Mouse (Mus musculus): ENCODE measurements around the gene Bco2. TPM values are rescaled to one million over a fixed set of nuclear protein-coding genes. Genes with fewer than 3 reads are reported as not detected.
A peak's percentile ranks its signal among the peaks of the same experiment; 100 is the strongest.

Bco2 gene
- 4.5 and 4.8 TPM in 2 replicates for total RNA-seq (2021)
- long read RNA-seq, transcript Bco2-201 (12 exons, 2,118 nt) = major isoform, 12 of 15 reads
- long read RNA-seq, partial matches to known transcripts = 3 of 15 reads
- long read RNA-seq, other reads (novel, unspliced or antisense) = 0 of 15 reads

DNA sequence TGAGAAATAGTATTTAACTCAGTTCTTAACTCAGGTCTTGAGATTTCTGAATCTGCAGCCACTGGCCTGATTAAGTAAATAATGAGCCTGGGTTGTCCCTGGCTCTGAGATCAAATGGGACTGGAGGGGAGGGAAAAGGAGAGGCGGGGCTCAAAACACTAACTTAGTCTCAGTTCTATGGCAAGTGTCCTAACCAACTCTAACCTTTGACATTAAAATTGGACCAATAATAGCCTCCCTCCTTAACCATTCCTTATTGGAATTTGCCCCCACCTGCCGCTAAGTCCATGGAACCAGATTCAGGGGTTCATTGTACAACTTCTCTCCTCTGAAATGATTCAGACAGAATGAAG is at the start of gene Bco2:
Gene Bco2, minus strand, starts transcription at position 88 of the 353 bp plus-strand sequence.
- DNase-seq = no peak

GRCm38 (mm10) chr9:50604338-50604737 is 49.4 kb upstream of the Bco2 start:
- DNase-seq = no peak

GRCm38 (mm10) chr9:50603998-50604324 is 49.0 kb upstream of the Bco2 start:
- no peak for DNase-seq

GRCm38 (mm10) chr9:50603189-50603997 is 48.4 kb upstream of the Bco2 start, which contains the start of the genes Sdhd and Timm8b:
Sdhd (minus strand) TSS chr9:50603812.
Timm8b (plus strand) TSS chr9:50603910.
- DNase-seq = peak; percentile 91

GRCm38 (mm10) chr9:50602055-50602845 is 47.3 kb upstream of the Bco2 start:
- no peak for DNase-seq

GRCm38 (mm10) chr9:50601536-50601935 is 46.6 kb upstream of the Bco2 start:
- no peak for DNase-seq

- DNase-seq = no peak
Measured at GRCm38 (mm10) chr9:50596973-50597372, 42.0 kb upstream of the Bco2 start.

- no peak for DNase-seq
Measured at GRCm38 (mm10) chr9:50594794-50595417, 39.9 kb upstream of the Bco2 start.

GRCm38 (mm10) chr9:50593544-50593943 is 38.6 kb upstream of the Bco2 start:
- peak; percentile 21 for DNase-seq

DNA sequence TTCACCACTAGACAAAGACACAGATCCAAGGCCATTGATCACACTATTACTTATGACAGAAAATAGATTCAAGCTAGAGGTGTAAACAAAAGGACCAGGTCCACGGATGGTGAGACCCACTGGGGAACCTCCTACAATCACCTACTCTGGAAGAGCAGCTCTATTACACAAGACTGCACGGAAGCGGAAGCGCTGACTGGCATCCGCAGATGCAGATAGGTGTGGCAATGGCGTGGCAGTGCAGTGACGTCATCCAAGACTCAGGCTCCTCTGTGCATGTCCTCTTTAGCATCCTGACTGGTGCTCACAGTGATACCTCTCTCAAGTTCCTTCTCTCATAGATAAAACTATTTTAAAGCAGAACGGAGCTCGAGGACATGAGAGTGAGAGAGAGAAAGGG is 38.0 kb upstream of the Bco2 start:
- no peak for DNase-seq

- peak; percentile 13 for DNase-seq
Measured at GRCm38 (mm10) chr9:50590856-50591518, 36.0 kb upstream of the Bco2 start.

GRCm38 (mm10) chr9:50586955-50587354 is 32.0 kb upstream of the Bco2 start:
- DNase-seq = no peak

GRCm38 (mm10) chr9:50585145-50585818 is 30.3 kb upstream of the Bco2 start:
- DNase-seq = no peak

DNA sequence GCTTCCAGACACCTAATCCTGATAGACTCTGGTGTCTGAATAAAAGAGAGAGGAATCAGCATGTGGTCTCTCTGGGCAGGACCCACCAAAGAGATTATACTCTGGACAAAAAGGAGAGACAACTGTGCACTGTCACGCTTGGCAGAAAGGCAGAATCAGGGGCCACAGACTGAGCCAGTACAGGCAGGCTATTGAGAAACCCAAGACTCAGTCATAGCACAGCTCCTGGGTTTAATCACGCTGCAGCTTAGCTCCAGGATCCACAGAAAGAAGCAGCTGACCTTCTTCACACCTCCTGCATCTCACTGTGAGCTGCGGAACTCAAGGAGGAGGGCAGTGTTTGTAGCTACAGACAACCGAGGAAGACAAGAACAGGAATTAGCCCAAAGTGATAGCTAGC is 25.4 kb upstream of the Bco2 start:
- DNase-seq = no peak

GRCm38 (mm10) chr9:50569599-50570525 is 14.9 kb upstream of the Bco2 start:
- DNase-seq = no peak

- DNase-seq = no peak
Measured at GRCm38 (mm10) chr9:50567881-50568280, 12.9 kb upstream of the Bco2 start.

DNA sequence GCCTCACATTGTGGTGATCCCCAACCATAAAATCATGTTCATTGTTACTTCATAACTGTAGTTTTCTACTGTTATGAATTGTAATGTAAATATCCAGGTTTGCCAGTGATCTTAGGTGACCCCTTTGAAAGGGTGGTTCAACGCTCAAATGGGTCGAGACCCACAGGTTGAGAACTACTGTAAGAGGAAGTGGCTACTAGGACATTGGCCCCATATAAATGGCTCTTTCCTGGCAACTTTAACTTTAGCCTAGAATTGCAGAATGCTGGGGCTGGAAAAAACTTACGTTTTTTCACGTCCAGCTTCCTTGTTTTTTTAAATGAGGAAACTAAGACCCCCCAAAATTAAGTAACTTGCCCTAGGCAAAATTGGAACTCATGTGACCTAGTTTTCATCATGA is 12.4 kb upstream of the Bco2 start:
- no peak for DNase-seq

GRCm38 (mm10) chr9:50565940-50566339 is 11.0 kb upstream of the Bco2 start:
- no peak for DNase-seq

- DNase-seq = no peak
Measured at GRCm38 (mm10) chr9:50565173-50565572, 10.2 kb upstream of the Bco2 start.

DNA sequence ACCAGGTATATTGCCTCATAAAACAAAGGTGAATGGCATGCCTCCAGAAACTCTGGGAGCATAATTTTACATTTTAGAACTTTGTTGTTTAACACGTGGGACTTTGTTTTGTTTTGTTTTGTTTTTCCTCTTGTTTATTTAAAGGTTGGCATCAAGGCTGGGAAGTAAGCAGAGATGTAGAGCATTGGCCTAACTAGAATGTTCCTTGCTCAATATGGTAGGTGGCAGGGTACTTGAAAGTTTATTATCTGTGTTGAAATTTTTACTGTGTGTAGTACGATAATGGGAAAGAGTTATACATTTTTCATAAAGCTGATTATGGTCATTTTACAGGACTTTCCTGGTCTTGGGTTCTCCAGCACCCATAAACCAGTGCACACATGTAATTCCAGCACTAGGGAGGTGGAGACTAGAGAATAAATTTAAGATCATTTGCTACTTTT is 7.0 kb upstream of the Bco2 start:
- DNase-seq = no peak
